Mouse (Mus musculus): Measurements from ENCODE around the gene Nrxn2.

DNA sequence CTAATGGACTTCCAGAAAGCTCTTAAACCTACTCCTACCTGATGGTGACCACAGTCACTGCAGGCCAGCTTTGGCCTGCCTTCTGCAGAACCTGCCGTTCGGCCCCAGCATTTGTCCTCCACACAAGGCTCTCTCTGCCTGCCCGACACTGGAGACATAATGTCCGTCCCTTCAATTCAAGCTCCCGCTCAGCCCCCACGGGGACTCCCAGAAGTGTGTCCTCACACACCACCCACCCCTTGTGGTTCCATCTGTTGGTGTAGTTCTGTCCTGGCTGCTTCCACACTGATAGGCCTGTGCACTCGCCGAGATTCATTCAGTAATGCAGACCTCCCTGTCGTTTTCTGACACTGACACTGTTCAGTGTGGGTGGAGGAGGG lies 2.7 kb downstream of the Nrxn2 start:
- TF ChIP-seq CTCF (IDR thresholded peaks at IDR 0.05; ENCODE audit: low read depth) (no peak), EP300 (optimal IDR thresholded peaks at IDR 0.05) (no peak)
